Mouse (Mus musculus): ENCODE results near the gene Ndufa5. TPM values are rescaled to one million over a fixed set of nuclear protein-coding genes. Genes with fewer than 3 reads are reported as not detected.
A peak's percentile ranks its signal among the peaks of the same experiment; 100 is the strongest.

Gene Ndufa5
- total RNA-seq, 2 experiments from 2014 or later: 223 to 227 TPM

DNA sequence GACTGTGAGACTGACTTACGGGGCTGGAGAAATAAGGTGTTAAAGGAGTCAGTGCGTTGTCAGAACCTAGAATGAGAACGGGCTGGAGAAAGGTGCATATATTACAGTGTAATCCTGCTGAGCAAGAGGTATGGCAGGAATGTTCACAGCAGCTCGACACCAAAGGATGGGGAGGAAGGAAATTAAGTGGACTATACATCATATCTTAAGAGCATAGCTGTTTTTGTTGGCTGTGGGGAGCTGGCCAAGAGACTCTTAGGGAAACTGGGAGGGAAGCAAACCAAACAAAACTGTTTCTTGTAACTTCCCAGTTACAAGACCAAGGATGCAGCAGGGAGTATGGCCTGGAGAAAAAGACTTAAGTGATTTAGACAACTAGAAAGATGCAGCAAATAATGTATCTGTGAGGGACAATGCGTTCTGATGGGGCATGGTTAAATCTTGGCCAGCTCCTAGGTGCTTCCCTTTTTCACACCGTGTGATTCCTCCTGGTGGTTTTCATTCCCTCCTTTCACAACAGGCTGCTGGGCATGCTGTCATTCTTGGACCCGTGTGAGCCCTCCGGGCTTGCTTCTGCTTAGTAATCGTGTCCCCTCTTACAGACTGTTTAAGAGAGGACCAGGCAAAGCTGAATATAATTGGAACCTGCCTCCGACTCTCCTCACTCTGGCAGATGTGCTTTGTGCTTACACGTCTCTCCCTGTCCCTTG is 3.1 kb upstream of the Ndufa5 start:
- DNase-seq (ENCODE audit: low spot score in 2 of 2): no peak
- intact Hi-C loops (cut with DNase I): loop anchor here (1.0 to 5.0 kb wide), 2 partner anchors 97 to 191 kb away; no protein-coding TSS in a partner anchor

DNA sequence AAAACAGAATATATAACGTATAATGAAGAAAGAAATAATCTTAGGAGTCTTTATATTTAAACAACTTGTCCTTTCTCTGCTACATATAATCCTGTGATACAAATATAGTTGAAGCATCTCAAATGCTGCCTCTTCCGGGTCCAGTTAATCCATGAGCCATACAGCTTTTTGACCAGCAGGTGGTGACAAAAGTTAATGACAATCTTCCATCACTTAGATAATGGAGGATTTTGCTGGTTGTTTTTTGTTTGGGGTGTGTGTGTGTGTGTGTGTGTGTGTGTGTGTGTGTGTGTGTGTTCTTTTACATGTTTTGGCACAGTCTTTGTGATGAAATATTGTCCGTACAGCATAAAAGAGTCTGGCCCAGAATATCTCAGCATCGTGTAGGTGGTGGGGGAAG is 2.4 kb upstream of the Ndufa5 start:
- intact Hi-C loops (cut with DNase I): loop anchor here (1.0 to 5.0 kb wide), 2 partner anchors 98 to 192 kb away; no protein-coding TSS in a partner anchor
- DNase-seq (ENCODE audit: low spot score in 2 of 2): peak; percentile 64 to 71

GRCm38 (mm10) chr6:24528064-24528243 is 141 bp upstream of the Ndufa5 start, which contains the start of gene Asb15:
Gene Asb15, plus strand, starts transcription at chr6:24528144.
- DNase-seq (ENCODE audit: low spot score in 2 of 2): no peak
- intact Hi-C loops (cut with DNase I): loop anchor here (10.0 kb wide), 1 partner anchor 1033 kb away; no protein-coding TSS in a partner anchor

DNA sequence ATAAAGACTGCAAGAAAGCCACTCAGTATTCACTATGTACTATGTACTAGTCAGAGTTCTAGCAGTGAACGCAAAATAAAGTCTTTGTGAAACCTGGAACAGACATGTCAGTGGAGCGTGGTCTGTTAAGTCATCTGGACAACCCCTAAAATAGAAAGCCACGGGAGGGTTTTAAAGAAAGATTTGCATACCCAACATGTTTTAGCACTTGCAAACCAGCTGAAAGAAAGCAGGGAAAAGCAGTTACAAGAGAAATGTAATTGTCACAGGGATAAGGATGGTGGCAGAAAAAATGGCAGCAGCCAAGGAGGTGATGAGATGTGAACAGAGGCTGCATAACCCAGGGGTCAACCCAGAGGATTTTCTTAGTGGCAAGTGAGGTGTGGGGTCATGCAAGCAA is 2.1 kb downstream of the Ndufa5 start:
- no peak for DNase-seq (ENCODE audit: low spot score in 2 of 2)
- intact Hi-C loops (cut with DNase I): loop anchor here (10.0 kb wide), 1 partner anchor 1031 kb away; no protein-coding TSS in a partner anchor

DNA sequence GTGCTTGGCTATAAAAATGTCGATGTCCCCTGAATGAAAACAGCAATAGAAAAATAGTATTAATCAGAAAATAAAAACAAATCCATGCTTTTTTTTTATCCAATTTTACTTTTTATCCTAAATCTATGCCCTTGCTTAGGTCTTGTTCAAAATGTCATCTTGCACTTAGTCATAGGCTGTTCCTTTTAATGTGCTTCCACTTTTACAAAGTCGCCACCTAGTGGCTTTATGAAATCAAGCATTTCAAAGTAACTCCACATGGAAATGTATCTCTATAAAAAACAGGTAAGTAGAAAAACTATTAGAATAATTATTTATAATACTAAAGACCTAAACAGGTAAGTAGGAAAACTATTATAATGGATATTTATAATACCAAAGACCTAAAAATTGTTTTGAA is 11.6 kb downstream of the Ndufa5 start:
- intact Hi-C loops (cut with DNase I): no loop called here

DNA sequence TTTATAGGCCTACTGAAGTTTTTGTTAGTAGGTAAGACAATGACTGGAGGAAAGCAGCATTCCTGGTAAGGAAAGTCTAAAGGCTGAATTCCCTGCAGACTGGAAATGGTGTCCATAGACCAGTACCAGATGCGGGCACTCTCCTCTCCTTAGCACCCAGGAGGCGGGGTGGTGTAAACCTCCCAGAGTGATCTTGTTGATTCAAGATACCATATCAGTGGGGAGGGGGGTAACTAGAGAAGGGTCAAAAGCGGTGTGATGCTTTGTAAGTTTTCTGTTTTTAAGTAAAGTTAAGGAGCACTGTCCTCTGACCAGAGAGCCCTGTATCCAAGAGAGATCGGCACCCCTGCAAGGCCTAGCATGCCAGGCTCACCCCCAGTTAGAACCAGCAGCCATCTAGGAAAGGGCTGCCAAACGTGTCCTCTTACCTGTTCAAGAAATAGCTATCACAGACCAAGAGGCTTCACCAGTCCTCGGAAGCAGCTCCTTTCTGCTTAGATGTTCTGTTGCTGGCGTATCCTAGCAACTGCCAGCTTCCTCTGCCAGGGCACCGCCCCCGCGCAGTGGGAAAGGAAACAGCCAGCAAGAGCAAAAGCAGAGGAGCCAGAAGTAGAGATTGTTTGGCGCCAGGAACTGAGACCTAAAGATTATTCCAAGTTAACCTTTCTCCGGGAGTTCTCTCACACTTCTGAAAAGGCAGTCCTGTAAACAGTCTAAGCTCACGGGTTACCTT is 13.1 kb downstream of the Ndufa5 start, which contains the start of gene Iqub:
Gene Iqub (minus strand): TSS at position 516 of the 733 bp plus-strand sequence.
- intact Hi-C loops (cut with DNase I): no loop called here
- DNase-seq (ENCODE audit: low spot score in 2 of 2): peak; percentile 86 to 92

More for the DNA sequence above, 11.6 kb downstream of the Ndufa5 start:
- peak; percentile 39 to 75 for DNase-seq (ENCODE audit: low spot score in 2 of 2)

DNA sequence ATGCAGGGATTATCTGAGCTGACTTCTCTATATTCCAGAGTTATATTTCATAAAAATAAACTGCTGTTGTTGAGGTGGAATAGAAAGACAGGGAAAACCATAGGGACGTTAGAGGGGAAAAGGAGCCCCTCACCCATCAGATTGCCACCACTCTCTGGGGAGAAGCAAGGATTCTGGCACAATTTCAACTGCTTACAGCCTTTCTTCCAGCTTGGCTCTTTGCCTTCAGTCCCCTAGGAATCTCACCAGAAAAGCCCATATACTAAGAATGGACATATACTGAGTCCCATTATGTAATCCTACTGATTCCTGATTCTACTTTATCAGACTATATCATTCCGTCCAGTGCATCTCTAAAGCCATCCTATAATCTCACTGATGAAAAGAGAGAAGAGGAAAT is 23.7 kb downstream of the Ndufa5 start:
- DNase-seq (ENCODE audit: low spot score in 2 of 2): no peak
- intact Hi-C loops (cut with DNase I): no loop called here

DNA sequence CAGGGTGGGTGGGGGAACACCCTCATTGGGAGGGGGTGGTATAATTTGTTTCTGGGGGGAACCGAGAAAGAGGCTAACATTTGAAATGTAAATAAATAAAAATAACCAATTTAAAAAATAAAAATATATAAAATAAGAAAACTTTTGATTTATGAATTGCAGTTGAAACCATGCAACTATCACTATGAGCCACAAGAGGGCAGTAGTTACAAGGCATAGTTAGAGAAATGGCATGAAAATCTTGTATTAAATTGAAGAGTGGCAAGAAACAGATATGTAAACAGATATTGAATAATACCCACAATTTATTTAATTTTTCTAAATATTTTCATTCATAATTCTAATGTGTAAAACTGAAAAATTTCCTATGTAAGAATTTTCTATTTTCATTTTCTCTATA is 37.5 kb downstream of the Ndufa5 start:
- intact Hi-C loops (cut with DNase I): no loop called here
- DNase-seq (ENCODE audit: low spot score in 2 of 2): peak in 1 of 2 experiments; percentile 20

GRCm38 (mm10) chr6:24486530-24486929 is 41.3 kb downstream of the Ndufa5 start:
- intact Hi-C loops (cut with DNase I): no loop called here
- no peak for DNase-seq (ENCODE audit: low spot score in 2 of 2)

GRCm38 (mm10) chr6:24470571-24471132 is 57.2 kb downstream of the Ndufa5 start:
- DNase-seq (ENCODE audit: low spot score in 2 of 2): peak; percentile 8 to 11

GRCm38 (mm10) chr6:24470135-24470534 is 57.7 kb downstream of the Ndufa5 start:
- DNase-seq (ENCODE audit: low spot score in 2 of 2): peak in 1 of 2 experiments; percentile 62
- intact Hi-C loops (cut with DNase I): no loop called here

More at GRCm38 (mm10) chr6:24470571-24471132, 57.2 kb downstream of the Ndufa5 start:
- intact Hi-C loops (cut with DNase I): no loop called here

Other genes with a start within 250 kb of the Ndufa5 start
- gene Iqub, start 12.9 kb downstream of the Ndufa5 start, total RNA-seq (2021): under 1 TPM; 0.79 to 0.95 TPM
- not detected for gene Asb15, start 131 bp upstream of the Ndufa5 start, total RNA-seq (2021)
- gene Lmod2, start 69.7 kb upstream of the Ndufa5 start, total RNA-seq (2021): not detected
- 10 to 100 TPM; 78.5 to 81.9 TPM for gene Wasl, start 137.0 kb upstream of the Ndufa5 start, total RNA-seq (2021)
- gene Hyal6, start 205.2 kb upstream of the Ndufa5 start, total RNA-seq (2021): not detected
- gene Hyal4, start 220.3 kb upstream of the Ndufa5 start, total RNA-seq (2021): not detected

All from left cerebral cortex, postnatal 14 days (tissue).